Mouse (Mus musculus): ENCODE measurements around the gene Cdk5.

GRCm38 (mm10) chr5:24424004-24424781 lies 863 bp upstream of the Cdk5 start:
- TF ChIP-seq CTCF (IDR thresholded peaks at IDR 0.05; ENCODE audit: low read depth, low read length): no peak
- no peak for TF ChIP-seq TAL1 (conservative IDR thresholded peaks at IDR 0.05; ENCODE audit: low read depth, low read length)
- TF ChIP-seq GATA1 (IDR thresholded peaks at IDR 0.05; ENCODE audit: borderline replicate concordance, low read length): no peak
- no peak for TF ChIP-seq GATA2 (IDR thresholded peaks at IDR 0.05; ENCODE audit: borderline replicate concordance, low read depth, low read length)
